Mouse (Mus musculus) liver, adult 2 months (tissue): ENCODE measurements around the gene Hint2. TPM values are rescaled to one million over a fixed set of nuclear protein-coding genes. Genes with fewer than 3 reads are reported as not detected.

ENCODE experiments used
- DNase-seq: peaks from one replicate; pipeline ENCODE4 v3.0.0-alpha.2; 2011; ENCODE audit warnings: low read depth, low spot score; ENCODE audit errors: extremely low read depth
- H3K27ac ChIP-seq: fragments of 200-500 bp; replicated peaks from 2 replicates; pipeline ENCODE4 v1.5.1; 2012; ENCODE audit warnings: low read depth, mild to moderate bottlenecking, control low read depth, inconsistent platforms, low read length; ENCODE audit not compliant: insufficient read depth
- H3K27me3 ChIP-seq: fragments of 200-500 bp; 2 replicates; pipeline ENCODE4 v1.6.1; 2012; ENCODE audit warnings: mild to moderate bottlenecking, moderate library complexity, low read length, inconsistent platforms; ENCODE audit not compliant: control insufficient read depth, insufficient read depth
- H3K36me3 ChIP-seq: fragments of 200-500 bp; 2 replicates; pipeline ENCODE4 v1.6.1; 2012; ENCODE audit warnings: low read length, inconsistent platforms; ENCODE audit not compliant: control insufficient read depth, insufficient read depth
- H3K4me1 ChIP-seq: fragments of 200-500 bp; 2 replicates; pipeline ENCODE4 v1.6.1; 2011; ENCODE audit warnings: low read length; ENCODE audit not compliant: control insufficient read depth, insufficient read depth
- H3K4me3 ChIP-seq: fragments of 200-500 bp; 2 replicates; pipeline ENCODE4 v1.5.1; 2011; ENCODE audit warnings: low read depth, mild to moderate bottlenecking, control low read depth, low read length, moderate library complexity; ENCODE audit not compliant: insufficient read depth
- H3K79me2 ChIP-seq: fragments of 200-500 bp; 2 replicates; pipeline ENCODE4 v1.6.1; 2012; ENCODE audit warnings: inconsistent platforms, mild to moderate bottlenecking, low read length, moderate library complexity; ENCODE audit not compliant: control insufficient read depth, insufficient read depth
- H3K9ac ChIP-seq: fragments of 200-500 bp; 2 replicates; pipeline ENCODE4 v1.6.1; 2012; ENCODE audit warnings: low read depth, mild to moderate bottlenecking, control low read depth, inconsistent platforms, low read length
- CTCF ChIP-seq: fragments of 200-500 bp; IDR thresholded peaks from 2 replicates; pipeline ENCODE4 v1.5.1; 2011; ENCODE audit warnings: low read depth, low read length, control low read depth
- POLR2A ChIP-seq: fragments of 200-500 bp; IDR thresholded peaks from 2 replicates; pipeline ENCODE4 v1.6.1; 2011; ENCODE audit warnings: low read length, control low read depth; ENCODE audit not compliant: insufficient read depth; ENCODE audit errors: extremely low read depth
- WGBS: fragments of 180-500 bp; shearing (Covaris S2); methylation state at CpG from one replicate; pipeline ENCODE4 v1.1.7; 2018; 5-methylcytosine and 5-hydroxymethylcytosine counted together
- polyA plus RNA-seq: library from polyadenylated mRNA; depleted of rRNA; stranded (reverse); fragments of >200 nt; gene quantifications from 2 replicates; pipeline ENCODE4 v1.2.3, GENCODE M21; 2012; rRNA removed
- total RNA-seq: library from RNA; depleted of rRNA; stranded (reverse); fragments of >200 nt; gene quantifications from 2 replicates; pipeline ENCODE4 v1.2.3, GENCODE M21; 2014; rRNA removed

Gene Hint2
- total and polyA plus RNA-seq, 2 experiments, result 215 to 236 TPM

DNA sequence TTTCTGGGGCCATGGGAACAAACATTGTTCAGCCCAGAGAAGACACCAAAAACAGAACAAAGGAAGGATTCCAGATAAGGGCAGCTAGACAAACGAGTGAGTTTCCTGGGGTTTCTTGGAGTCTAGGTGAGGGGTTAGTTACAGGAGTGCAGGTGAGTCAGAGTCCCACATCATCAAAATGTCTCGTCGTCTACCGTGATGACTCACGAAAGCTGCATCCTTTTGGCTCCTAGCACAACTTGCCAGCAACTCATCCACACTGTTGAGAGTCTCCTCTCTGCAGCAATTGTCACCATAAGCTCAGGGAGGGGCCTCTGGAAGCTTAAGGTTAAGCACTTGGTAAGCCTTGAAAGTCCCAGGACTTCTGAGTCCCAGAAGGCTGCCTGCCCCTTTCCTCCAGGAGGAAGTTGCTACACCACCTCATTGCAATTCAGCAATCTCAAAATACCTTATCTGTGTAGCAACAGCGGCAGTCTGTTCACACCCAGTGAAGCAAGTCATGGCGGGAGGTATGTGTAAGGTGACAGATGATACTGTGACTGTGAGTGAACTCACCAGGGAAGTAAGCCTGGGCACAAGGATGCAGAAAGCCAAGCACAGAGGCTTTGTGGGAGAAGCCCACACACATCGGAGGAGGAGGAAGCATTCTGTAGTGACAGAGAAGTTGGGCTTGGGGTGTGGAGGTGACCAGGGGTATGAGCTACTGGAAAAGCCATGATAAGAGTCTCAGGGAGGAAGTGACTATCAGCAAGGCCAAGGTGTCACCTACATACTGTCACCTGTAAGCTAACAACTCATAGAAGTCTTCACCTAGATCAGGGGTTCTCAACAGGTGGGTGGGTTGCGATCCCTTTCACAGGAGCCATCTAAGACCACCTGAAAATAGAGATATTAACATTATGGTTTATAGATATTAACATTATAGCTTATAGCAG, 51.2 kb downstream of the Hint2 start:
- Histone ChIP-seq H3K4me3 (no peak overlapping the region), H3K27me3 (no peaks in the 10 kb centered on the region), H3K36me3 (no peaks in the 10 kb centered on the region), H3K9ac (no peak overlapping the region), H3K27ac (no peak overlapping the region), H3K4me1 (no peaks in the 10 kb centered on the region), H3K79me2 (no peaks in the 10 kb centered on the region)
- 63% methylated on average over 9 of the region's 9 CpGs for WGBS
- TF ChIP-seq POLR2A (no peak), CTCF (no peak)
- DNase-seq, result no peak

Other genes with a start within 250 kb of the Hint2 start
- not detected in 2 replicates for gene Fam166b, start 227.3 kb downstream of the Hint2 start, total RNA-seq
- gene Fam166b, start 227.3 kb downstream of the Hint2 start, polyA plus RNA-seq, result not detected in 2 replicates
- gene Tesk1, start 214.5 kb downstream of the Hint2 start, total RNA-seq, result 3.0 and 3.2 TPM in 2 replicates
- 25.0 and 28.3 TPM in 2 replicates for gene Tesk1, start 214.5 kb downstream of the Hint2 start, polyA plus RNA-seq
- gene Cd72, start 201.8 kb downstream of the Hint2 start, total RNA-seq, result 2.8 and 3.6 TPM in 2 replicates
- 1.3 and 4.9 TPM in 2 replicates for gene Cd72, start 201.8 kb downstream of the Hint2 start, polyA plus RNA-seq
- not detected in 2 replicates for gene Sit1, start 172.7 kb downstream of the Hint2 start, total RNA-seq
- gene Sit1, start 172.7 kb downstream of the Hint2 start, polyA plus RNA-seq, result 0.13 and 0.51 TPM in 2 replicates
- 190 and 221 TPM in 2 replicates for gene Ccdc107, start 163.6 kb downstream of the Hint2 start, total RNA-seq
- gene Ccdc107, start 163.6 kb downstream of the Hint2 start, polyA plus RNA-seq, result 260 and 344 TPM in 2 replicates
- gene Arhgef39, start 156.8 kb downstream of the Hint2 start, total RNA-seq, result 0.74 and 0.94 TPM in 2 replicates
- gene Arhgef39, start 156.8 kb downstream of the Hint2 start, polyA plus RNA-seq, result 0.81 and 1.4 TPM in 2 replicates
- 0.20 and 0.28 TPM in 2 replicates for gene Car9, start 149.5 kb downstream of the Hint2 start, total RNA-seq
- 0.14 and 0.20 TPM in 2 replicates for gene Car9, start 149.5 kb downstream of the Hint2 start, polyA plus RNA-seq
- gene Tpm2, start 132.7 kb downstream of the Hint2 start, total RNA-seq, result 1.8 and 8.4 TPM in 2 replicates
- gene Tpm2, start 132.7 kb downstream of the Hint2 start, polyA plus RNA-seq, result 3.8 TPM in 2 replicates
- 37.8 and 41.1 TPM in 2 replicates for gene Creb3, start 94.1 kb downstream of the Hint2 start, total RNA-seq
- 47.9 and 62.0 TPM in 2 replicates for gene Creb3, start 94.1 kb downstream of the Hint2 start, polyA plus RNA-seq
- 39.9 and 42.8 TPM in 2 replicates for gene Tln1, start 93.8 kb downstream of the Hint2 start, total RNA-seq
- 29.9 and 38.6 TPM in 2 replicates for gene Tln1, start 93.8 kb downstream of the Hint2 start, polyA plus RNA-seq
- gene Rgp1, start 77.8 kb downstream of the Hint2 start, total RNA-seq, result 15.9 and 18.7 TPM in 2 replicates
- gene Rgp1, start 77.8 kb downstream of the Hint2 start, polyA plus RNA-seq, result 33.2 and 44.5 TPM in 2 replicates
- 5.1 and 5.3 TPM in 2 replicates for gene Gba2, start 77.6 kb downstream of the Hint2 start, total RNA-seq
- 8.9 and 10.9 TPM in 2 replicates for gene Gba2, start 77.6 kb downstream of the Hint2 start, polyA plus RNA-seq
- gene Msmp, start 72.0 kb downstream of the Hint2 start, total RNA-seq, result not detected in 2 replicates
- gene Msmp, start 72.0 kb downstream of the Hint2 start, polyA plus RNA-seq, result not detected in 2 replicates
- gene Npr2, start 24.5 kb downstream of the Hint2 start, total RNA-seq, result 22.9 and 29.2 TPM in 2 replicates
- 24.1 and 39.1 TPM in 2 replicates for gene Npr2, start 24.5 kb downstream of the Hint2 start, polyA plus RNA-seq
- gene Spag8, start 2.9 kb downstream of the Hint2 start, total RNA-seq, result 0.47 and 0.55 TPM in 2 replicates
- gene Spag8, start 2.9 kb downstream of the Hint2 start, polyA plus RNA-seq, result 0.83 and 1.1 TPM in 2 replicates
- gene Tmem8b, start 12.5 kb upstream of the Hint2 start, total RNA-seq, result 0.46 and 0.81 TPM in 2 replicates
- gene Tmem8b, start 12.5 kb upstream of the Hint2 start, polyA plus RNA-seq, result 1.8 and 1.9 TPM in 2 replicates
- gene Fam221b, start 12.7 kb upstream of the Hint2 start, total RNA-seq, result not detected in 2 replicates
- gene Fam221b, start 12.7 kb upstream of the Hint2 start, polyA plus RNA-seq, result 0.02 TPM in 1 of 2 replicates, not detected in the other
- not detected in 2 replicates for gene Olfr70, start 44.3 kb upstream of the Hint2 start, total RNA-seq
- not detected in 2 replicates for gene Olfr70, start 44.3 kb upstream of the Hint2 start, polyA plus RNA-seq
- gene Olfr71, start 53.8 kb upstream of the Hint2 start, total RNA-seq, result not detected in 2 replicates
- gene Olfr71, start 53.8 kb upstream of the Hint2 start, polyA plus RNA-seq, result not detected in 2 replicates
- 0.09 and 0.13 TPM in 2 replicates for gene Hrct1, start 70.7 kb upstream of the Hint2 start, total RNA-seq
- 0.07 and 0.21 TPM in 2 replicates for gene Hrct1, start 70.7 kb upstream of the Hint2 start, polyA plus RNA-seq
- 0.07 and 0.18 TPM in 2 replicates for gene Spaar, start 73.6 kb upstream of the Hint2 start, total RNA-seq
- 0.07 and 0.12 TPM in 2 replicates for gene Spaar, start 73.6 kb upstream of the Hint2 start, polyA plus RNA-seq
- not detected in 2 replicates for gene Olfr159, start 114.5 kb upstream of the Hint2 start, total RNA-seq
- not detected in 2 replicates for gene Olfr159, start 114.5 kb upstream of the Hint2 start, polyA plus RNA-seq
- not detected in 2 replicates for gene Olfr156, start 167.4 kb upstream of the Hint2 start, total RNA-seq
- gene Olfr156, start 167.4 kb upstream of the Hint2 start, polyA plus RNA-seq, result not detected in 2 replicates
- gene Olfr157, start 183.7 kb upstream of the Hint2 start, total RNA-seq, result not detected in 2 replicates
- not detected in 2 replicates for gene Olfr157, start 183.7 kb upstream of the Hint2 start, polyA plus RNA-seq
- gene Olfr155, start 195.1 kb upstream of the Hint2 start, total RNA-seq, result not detected in 2 replicates
- not detected in 2 replicates for gene Olfr155, start 195.1 kb upstream of the Hint2 start, polyA plus RNA-seq
- 1.9 and 2.2 TPM in 2 replicates for gene Reck, start 219.1 kb upstream of the Hint2 start, total RNA-seq
- 2.4 and 2.6 TPM in 2 replicates for gene Reck, start 219.1 kb upstream of the Hint2 start, polyA plus RNA-seq